Mouse (Mus musculus) embryo, embryonic 10.5 days (tissue): ENCODE measurements around the gene Klhl22.
A peak's percentile ranks its signal among the peaks of the same experiment; 100 is the strongest.
"Not testable (repeated sequence)": the region's sequence is repeated elsewhere in the genome, so short reads cannot be mapped to it uniquely, and the experiment has no call there.

Experiments used
- DNase-seq: peaks from one replicate; pipeline ENCODE4 v3.0.0-alpha.2; 2015; ENCODE audit warnings: low spot score

The Klhl22 gene

GRCm38 (mm10) chr16:17759344-17759773, at the start of gene Klhl22:
Gene Klhl22, plus strand, starts transcription at chr16:17759618.
- peak; percentile 95 for DNase-seq

- DNase-seq = no peak
Observed at GRCm38 (mm10) chr16:17717791-17718190, 41.6 kb upstream of the Klhl22 start.

- no peak for DNase-seq
Observed at GRCm38 (mm10) chr16:17721114-17721808, 38.2 kb upstream of the Klhl22 start.

- DNase-seq = no peak
Observed at GRCm38 (mm10) chr16:17721822-17722460, 37.5 kb upstream of the Klhl22 start.

GRCm38 (mm10) chr16:17722461-17723324, 36.7 kb upstream of the Klhl22 start:
- peak; percentile 94 for DNase-seq

- no peak for DNase-seq
Observed at GRCm38 (mm10) chr16:17723325-17723626, 36.1 kb upstream of the Klhl22 start.

GRCm38 (mm10) chr16:17724448-17724847, 35.0 kb upstream of the Klhl22 start:
- DNase-seq = no peak

- DNase-seq = peak; percentile 68
Observed at GRCm38 (mm10) chr16:17727179-17727861, 32.1 kb upstream of the Klhl22 start.

- DNase-seq = no peak
Observed at GRCm38 (mm10) chr16:17729974-17730373, 29.4 kb upstream of the Klhl22 start.

- DNase-seq = no peak
Observed at GRCm38 (mm10) chr16:17732021-17732420, 27.4 kb upstream of the Klhl22 start.

- DNase-seq = no peak
Observed at GRCm38 (mm10) chr16:17732431-17732830, 27.0 kb upstream of the Klhl22 start.

- DNase-seq = peak; percentile 38
Observed at GRCm38 (mm10) chr16:17732841-17733340, 26.5 kb upstream of the Klhl22 start, which contains the start of gene Med15. Gene Med15, minus strand, starts transcription at chr16:17732891.

GRCm38 (mm10) chr16:17733646-17734045, 25.8 kb upstream of the Klhl22 start:
- DNase-seq = no peak

GRCm38 (mm10) chr16:17734872-17735271, 24.5 kb upstream of the Klhl22 start:
- not testable (repeated sequence) for DNase-seq

- DNase-seq = no peak
Observed at GRCm38 (mm10) chr16:17736156-17736555, 23.3 kb upstream of the Klhl22 start.

GRCm38 (mm10) chr16:17740080-17740479, 19.3 kb upstream of the Klhl22 start:
- DNase-seq = no peak

GRCm38 (mm10) chr16:17742810-17743209, 16.6 kb upstream of the Klhl22 start:
- no peak for DNase-seq

- DNase-seq = no peak
Observed at GRCm38 (mm10) chr16:17743279-17743678, 16.1 kb upstream of the Klhl22 start.

GRCm38 (mm10) chr16:17744536-17744935, 14.9 kb upstream of the Klhl22 start:
- peak; percentile 76 for DNase-seq

GRCm38 (mm10) chr16:17745067-17745466, 14.4 kb upstream of the Klhl22 start:
- DNase-seq = no peak

GRCm38 (mm10) chr16:17753001-17753400, 6.4 kb upstream of the Klhl22 start:
- DNase-seq = no peak

GRCm38 (mm10) chr16:17753686-17754085, 5.7 kb upstream of the Klhl22 start:
- DNase-seq = no peak
